Mouse (Mus musculus): Measurements from ENCODE around the gene Bcat1. TPM values are rescaled to one million over a fixed set of nuclear protein-coding genes. Genes with fewer than 3 reads are reported as not detected.
A peak's percentile ranks its signal among the peaks of the same experiment; 100 is the strongest.
"Not testable (repeated sequence)": the region's sequence is repeated elsewhere in the genome, so short reads cannot be mapped to it uniquely, and the experiment has no call there.

Bcat1 gene
- polyA plus RNA-seq, 1 experiment: 141 TPM

GRCm38 (mm10) chr6:145100923-145101322 is 24.9 kb upstream of the Bcat1 start:
- Histone ChIP-seq H3K27me3 (ENCODE audit: control insufficient read depth, insufficient read depth, low read length, poor library complexity, severe bottlenecking) (no peaks in the 10 kb centered on the region), H3K36me3 (ENCODE audit: control insufficient read depth, insufficient read depth, low read length, poor library complexity, severe bottlenecking) (no peaks in the 10 kb centered on the region), H3K4me1 (ENCODE audit: control insufficient read depth, insufficient read depth, low read length) (peaks cover 2% of the 10 kb centered on the region), H3K4me3 (ENCODE audit: low read depth, low read length) (no peak overlapping the region), H3K9ac (ENCODE audit: low read depth, poor library complexity, severe bottlenecking) (no peak overlapping the region), H3K27ac (ENCODE audit: insufficient read depth, low read length) (no peak overlapping the region), H3K9me3 (replicated peaks; ENCODE audit: control insufficient read depth, insufficient read depth, low read length, poor library complexity, severe bottlenecking) (no peaks in the 10 kb centered on the region)
- TF ChIP-seq EP300 (IDR thresholded peaks at IDR 0.05; ENCODE audit: insufficient read depth, low read depth, low read length): no peak
- TF ChIP-seq POLR2A (IDR thresholded peaks at IDR 0.05; ENCODE audit: insufficient read depth, low read length): no peak
- TF ChIP-seq CTCF (IDR thresholded peaks at IDR 0.05; ENCODE audit: low read depth, low read length): no peak

GRCm38 (mm10) chr6:145094431-145094830 is 18.4 kb upstream of the Bcat1 start:
- H3K27me3 ChIP-seq (ENCODE audit: control insufficient read depth, insufficient read depth, low read length, poor library complexity, severe bottlenecking): no peaks in the 10 kb centered on the region

GRCm38 (mm10) chr6:145093038-145093622 is 17.1 kb upstream of the Bcat1 start:
- peak overlapping the region; percentile 98 for H3K27ac ChIP-seq (ENCODE audit: insufficient read depth, low read length)
- H3K36me3 ChIP-seq (ENCODE audit: control insufficient read depth, insufficient read depth, low read length, poor library complexity, severe bottlenecking); H3K27me3 ChIP-seq (ENCODE audit: control insufficient read depth, insufficient read depth, low read length, poor library complexity, severe bottlenecking): not testable (repeated sequence)

More at GRCm38 (mm10) chr6:145094431-145094830, 18.4 kb upstream of the Bcat1 start:
- Histone ChIP-seq H3K9ac (ENCODE audit: low read depth, poor library complexity, severe bottlenecking) (peak overlapping the region; percentile 27; the same call in 1 of the 2 replicates), H3K4me3 (ENCODE audit: low read depth, low read length) (no peak overlapping the region), H3K27ac (ENCODE audit: insufficient read depth, low read length) (peak overlapping the region; percentile 98), H3K9me3 (replicated peaks; ENCODE audit: control insufficient read depth, insufficient read depth, low read length, poor library complexity, severe bottlenecking) (no peaks in the 10 kb centered on the region), H3K4me1 (ENCODE audit: control insufficient read depth, insufficient read depth, low read length) (peaks cover 13% of the 10 kb centered on the region), H3K36me3 (ENCODE audit: control insufficient read depth, insufficient read depth, low read length, poor library complexity, severe bottlenecking) (no peaks in the 10 kb centered on the region)
- TF ChIP-seq CTCF (IDR thresholded peaks at IDR 0.05; ENCODE audit: low read depth, low read length) (no peak), EP300 (IDR thresholded peaks at IDR 0.05; ENCODE audit: insufficient read depth, low read depth, low read length) (peak; percentile 79), POLR2A (IDR thresholded peaks at IDR 0.05; ENCODE audit: insufficient read depth, low read length) (no peak)

GRCm38 (mm10) chr6:145091998-145092397 is 16.0 kb upstream of the Bcat1 start:
- Histone ChIP-seq H3K9ac (ENCODE audit: low read depth, poor library complexity, severe bottlenecking) (no peak overlapping the region), H3K27me3 (ENCODE audit: control insufficient read depth, insufficient read depth, low read length, poor library complexity, severe bottlenecking) (no peaks in the 10 kb centered on the region), H3K36me3 (ENCODE audit: control insufficient read depth, insufficient read depth, low read length, poor library complexity, severe bottlenecking) (no peaks in the 10 kb centered on the region), H3K4me1 (ENCODE audit: control insufficient read depth, insufficient read depth, low read length) (peaks cover 11% of the 10 kb centered on the region), H3K9me3 (replicated peaks; ENCODE audit: control insufficient read depth, insufficient read depth, low read length, poor library complexity, severe bottlenecking) (no peaks in the 10 kb centered on the region), H3K27ac (ENCODE audit: insufficient read depth, low read length) (peak overlapping the region; percentile 0; the same call in 1 of the 2 replicates), H3K4me3 (ENCODE audit: low read depth, low read length) (no peak overlapping the region)
- TF ChIP-seq CTCF (IDR thresholded peaks at IDR 0.05; ENCODE audit: low read depth, low read length) (no peak), POLR2A (IDR thresholded peaks at IDR 0.05; ENCODE audit: insufficient read depth, low read length) (no peak), EP300 (IDR thresholded peaks at IDR 0.05; ENCODE audit: insufficient read depth, low read depth, low read length) (peak; percentile 65; the same call in 1 of the 2 replicates)

More at GRCm38 (mm10) chr6:145093038-145093622, 17.1 kb upstream of the Bcat1 start:
- not testable (repeated sequence) for H3K4me3 ChIP-seq (ENCODE audit: low read depth, low read length); H3K9me3 ChIP-seq (replicated peaks; ENCODE audit: control insufficient read depth, insufficient read depth, low read length, poor library complexity, severe bottlenecking); H3K9ac ChIP-seq (ENCODE audit: low read depth, poor library complexity, severe bottlenecking)
- peaks cover 11% of the 10 kb centered on the region for H3K4me1 ChIP-seq (ENCODE audit: control insufficient read depth, insufficient read depth, low read length)

GRCm38 (mm10) chr6:145090928-145091327 is 14.9 kb upstream of the Bcat1 start:
- no peaks in the 10 kb centered on the region for H3K9me3 ChIP-seq (replicated peaks; ENCODE audit: control insufficient read depth, insufficient read depth, low read length, poor library complexity, severe bottlenecking)
- no peaks in the 10 kb centered on the region for H3K36me3 ChIP-seq (ENCODE audit: control insufficient read depth, insufficient read depth, low read length, poor library complexity, severe bottlenecking)
- no peak overlapping the region for H3K9ac ChIP-seq (ENCODE audit: low read depth, poor library complexity, severe bottlenecking)
- TF ChIP-seq CTCF (IDR thresholded peaks at IDR 0.05; ENCODE audit: low read depth, low read length) (no peak), EP300 (IDR thresholded peaks at IDR 0.05; ENCODE audit: insufficient read depth, low read depth, low read length) (no peak)
- no peak overlapping the region for H3K4me3 ChIP-seq (ENCODE audit: low read depth, low read length)
- no peaks in the 10 kb centered on the region for H3K27me3 ChIP-seq (ENCODE audit: control insufficient read depth, insufficient read depth, low read length, poor library complexity, severe bottlenecking)
- peaks cover 11% of the 10 kb centered on the region for H3K4me1 ChIP-seq (ENCODE audit: control insufficient read depth, insufficient read depth, low read length)
- no peak overlapping the region for H3K27ac ChIP-seq (ENCODE audit: insufficient read depth, low read length)

DNA sequence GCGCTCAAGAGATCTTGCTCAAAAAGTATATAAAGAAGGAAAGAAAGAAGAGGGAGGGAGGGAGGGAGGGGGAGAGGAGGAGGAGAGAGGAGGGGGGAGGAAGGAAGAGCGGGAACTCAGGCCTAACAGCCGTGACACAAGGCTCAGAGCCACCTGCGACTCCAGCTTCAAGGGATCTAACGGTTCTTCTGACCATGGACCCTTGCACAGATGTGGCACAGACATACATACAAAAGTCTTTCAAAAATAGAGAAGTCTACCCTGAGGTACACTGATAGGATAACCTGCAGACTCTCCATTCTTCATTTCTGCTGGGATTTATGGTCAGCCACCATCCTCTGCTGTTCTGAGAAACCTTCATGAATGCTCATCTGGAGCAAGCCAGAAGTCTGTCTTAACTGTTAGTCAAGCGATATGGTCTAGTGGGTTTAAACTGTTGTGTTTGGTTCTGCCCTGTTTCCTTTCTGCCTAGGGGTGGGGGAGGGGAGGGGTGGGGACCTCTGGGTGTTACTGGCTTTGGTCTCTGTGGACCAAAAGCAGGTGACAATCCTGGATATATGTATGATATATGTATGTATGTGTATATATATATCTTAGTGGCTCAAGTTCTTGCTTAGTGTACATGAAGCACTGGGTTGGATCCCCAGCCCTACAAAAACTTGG is 14.3 kb upstream of the Bcat1 start:
- Histone ChIP-seq H3K27me3 (ENCODE audit: control insufficient read depth, insufficient read depth, low read length, poor library complexity, severe bottlenecking) (no peaks in the 10 kb centered on the region), H3K27ac (ENCODE audit: insufficient read depth, low read length) (no peak overlapping the region), H3K9ac (ENCODE audit: low read depth, poor library complexity, severe bottlenecking) (no peak overlapping the region), H3K9me3 (replicated peaks; ENCODE audit: control insufficient read depth, insufficient read depth, low read length, poor library complexity, severe bottlenecking) (no peaks in the 10 kb centered on the region), H3K4me1 (ENCODE audit: control insufficient read depth, insufficient read depth, low read length) (peaks cover 11% of the 10 kb centered on the region), H3K4me3 (ENCODE audit: low read depth, low read length) (no peak overlapping the region), H3K36me3 (ENCODE audit: control insufficient read depth, insufficient read depth, low read length, poor library complexity, severe bottlenecking) (no peaks in the 10 kb centered on the region)
- TF ChIP-seq EP300 (IDR thresholded peaks at IDR 0.05; ENCODE audit: insufficient read depth, low read depth, low read length) (no peak), POLR2A (IDR thresholded peaks at IDR 0.05; ENCODE audit: insufficient read depth, low read length) (no peak), CTCF (IDR thresholded peaks at IDR 0.05; ENCODE audit: low read depth, low read length) (no peak)

Measured in ES-Bruce4 (cell line).